Mouse (Mus musculus) yolk sac, embryonic 10.5 days (tissue): ENCODE data around the gene Map4k2.

Experiments used
- DNase-seq: peaks from one replicate; pipeline ENCODE4 v3.0.0-alpha.2; 2017; ENCODE audit warnings: low spot score

Gene Map4k2

DNA sequence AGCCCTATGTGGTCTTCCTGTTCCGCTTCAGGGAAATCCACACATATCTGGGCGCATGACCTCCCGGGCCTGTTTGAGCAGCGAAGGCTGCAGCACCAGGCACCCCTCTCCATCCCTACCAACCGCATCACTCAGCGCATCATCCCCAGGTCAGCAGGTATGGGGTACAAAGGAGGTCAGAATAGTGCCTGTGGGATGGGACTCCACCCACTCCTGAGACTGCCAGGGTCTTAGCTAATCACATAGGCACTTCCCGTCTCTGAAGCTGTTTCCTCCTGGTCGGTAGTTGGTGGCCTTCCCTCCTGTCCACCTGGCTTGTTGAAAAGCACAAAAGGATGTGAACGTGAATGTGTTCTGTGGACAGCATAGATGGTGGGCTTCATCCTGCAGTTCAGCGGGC, 5.7 kb downstream of the Map4k2 start:
- DNase-seq, result no peak

DNA sequence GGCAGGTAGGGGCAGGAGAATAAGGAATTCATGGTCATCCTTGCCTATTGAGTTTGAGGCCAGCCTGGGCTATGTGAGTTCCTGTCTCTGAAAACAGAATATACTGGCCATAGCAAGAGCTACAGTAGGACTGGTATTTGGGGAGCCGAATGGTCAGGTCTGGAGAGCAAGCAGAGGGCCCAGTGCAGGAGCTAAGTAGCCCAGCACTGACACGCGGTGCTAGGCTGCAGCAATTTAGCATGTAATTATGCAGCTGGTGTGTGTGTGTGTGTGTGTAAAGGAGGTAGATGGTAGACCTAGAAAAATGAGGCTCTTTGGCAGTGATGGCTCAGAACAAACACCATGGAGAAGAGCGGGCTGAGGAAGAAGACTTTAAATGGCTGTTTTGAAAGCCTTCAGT, 6.7 kb downstream of the Map4k2 start:
- DNase-seq, result no peak

DNA sequence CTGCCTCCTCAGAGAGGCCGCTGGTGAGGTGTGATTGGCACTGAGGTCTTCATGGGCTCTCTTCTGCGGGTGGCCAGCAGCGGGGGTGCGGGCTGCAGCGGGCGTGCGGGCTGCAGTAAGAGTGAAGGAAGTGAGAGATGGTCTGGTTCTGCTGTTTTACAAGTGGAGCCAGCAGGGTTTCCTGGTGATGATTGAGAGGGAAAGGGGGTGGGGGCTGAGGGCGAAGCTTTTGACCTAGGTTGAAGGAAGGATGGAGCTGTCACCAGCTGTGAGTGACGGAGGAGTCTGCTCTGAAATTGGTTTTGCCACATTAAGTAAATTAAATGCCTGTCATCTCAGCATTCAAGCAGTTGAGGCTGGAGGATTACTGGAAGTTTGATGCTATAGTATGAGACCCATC, 7.8 kb downstream of the Map4k2 start:
- no peak for DNase-seq

DNA sequence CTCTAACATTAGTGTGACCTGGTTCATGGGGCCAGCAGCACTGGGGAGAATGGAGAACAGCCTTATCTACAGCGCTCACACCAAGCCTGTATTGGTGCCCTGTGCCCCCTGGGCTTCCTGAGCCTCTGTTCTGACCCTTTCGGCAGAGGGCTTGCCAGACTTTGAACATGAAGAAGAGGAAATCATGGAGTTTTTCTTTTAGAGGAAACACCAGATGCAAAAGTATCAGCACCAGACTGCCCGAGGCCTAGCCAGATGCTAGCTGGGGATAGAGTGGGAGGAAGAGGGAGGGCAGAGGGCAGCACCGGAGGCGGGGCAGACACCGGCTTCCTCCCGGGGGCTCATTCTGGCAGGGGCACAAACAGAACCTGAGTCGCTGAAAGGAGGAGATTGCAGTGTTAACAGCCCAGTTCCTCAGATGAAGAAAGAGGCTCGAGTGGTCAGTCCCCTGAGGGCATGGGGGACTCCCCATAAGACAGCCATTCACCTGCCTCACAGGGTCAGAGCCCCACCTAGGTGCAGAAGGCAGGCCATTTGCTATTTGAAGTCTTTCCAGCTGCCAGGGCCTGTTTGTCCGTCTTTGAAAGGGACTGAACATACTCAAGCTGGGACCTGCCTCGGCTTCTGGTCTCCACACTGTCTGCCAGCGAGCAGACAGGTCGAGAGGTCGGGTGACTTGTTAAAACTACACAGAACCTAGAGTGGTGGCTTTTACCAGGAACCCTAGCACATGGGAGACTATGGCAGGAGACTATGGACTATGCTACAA, 8.5 kb downstream of the Map4k2 start:
- DNase-seq, result no peak

DNA sequence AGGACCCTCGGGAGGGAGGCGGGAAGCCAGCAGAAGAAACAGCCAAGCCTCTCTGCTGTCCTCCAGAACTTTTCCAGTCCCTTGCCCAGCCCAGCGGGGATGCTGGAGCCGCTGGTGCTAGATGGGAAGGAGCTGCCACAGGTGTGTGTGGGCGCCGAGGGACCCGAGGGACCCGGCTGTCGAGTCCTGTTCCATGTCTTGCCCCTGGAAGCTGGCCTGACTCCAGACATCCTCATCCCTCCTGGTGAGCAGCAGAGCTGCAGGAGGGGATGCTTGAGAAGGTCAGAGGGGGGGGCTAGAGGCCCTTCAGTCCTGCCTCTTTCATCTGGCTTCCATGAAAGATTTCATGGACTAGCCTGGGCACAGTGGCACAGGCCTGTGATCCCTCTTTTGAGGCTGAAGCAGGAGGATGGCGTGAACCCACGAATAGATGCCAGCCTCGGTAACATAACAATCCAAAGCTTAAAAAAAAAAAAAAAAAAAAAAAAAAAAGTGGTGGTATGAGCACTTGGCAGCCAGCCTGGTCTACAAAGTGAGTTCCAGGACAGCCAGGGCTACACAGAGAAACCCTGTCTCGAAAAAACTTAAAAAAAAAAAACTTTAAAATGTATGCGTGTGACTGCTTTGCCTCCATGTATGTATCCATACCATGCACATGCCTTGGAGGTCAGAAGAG, 10.6 kb downstream of the Map4k2 start:
- no peak for DNase-seq

DNA sequence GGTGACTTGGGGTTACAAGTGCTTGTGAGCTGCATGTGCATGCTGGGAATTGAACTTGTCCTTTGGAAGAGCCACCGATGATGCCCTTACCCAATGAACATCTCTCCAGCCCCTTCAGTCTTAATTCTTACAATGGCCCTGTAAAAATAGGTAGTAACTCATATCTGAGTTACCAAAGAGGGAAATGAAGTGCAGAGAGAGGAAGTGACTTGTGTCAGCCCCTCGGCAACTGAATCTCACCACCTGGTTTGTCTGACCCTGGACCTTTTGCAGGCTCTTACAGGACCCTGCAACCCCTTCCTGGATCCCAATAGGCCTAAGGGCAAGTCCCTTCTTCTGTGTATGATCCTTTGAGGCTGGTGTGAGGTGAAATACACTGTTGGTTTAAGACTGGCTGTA, 11.2 kb downstream of the Map4k2 start:
- no peak for DNase-seq

DNA sequence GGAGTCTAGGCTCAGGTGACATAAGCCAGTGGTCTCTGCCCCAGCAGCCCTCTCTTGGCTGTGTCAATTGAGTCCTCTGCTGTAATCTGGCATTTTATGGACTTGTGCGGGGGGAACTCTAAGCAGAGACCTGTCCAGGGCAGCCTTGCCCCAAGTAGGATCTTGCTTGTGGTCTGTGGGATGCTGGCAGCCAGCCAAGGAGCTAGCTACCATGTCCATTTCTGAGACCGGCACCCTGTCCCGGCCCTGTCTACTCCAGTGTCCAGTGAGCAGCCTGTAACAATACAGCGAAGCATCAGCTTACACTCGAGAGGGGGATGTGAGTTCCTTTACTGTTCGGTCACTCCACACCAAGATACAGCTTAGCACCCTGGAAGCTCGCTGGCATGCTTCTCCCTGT, 13.1 kb downstream of the Map4k2 start:
- no peak for DNase-seq

DNA sequence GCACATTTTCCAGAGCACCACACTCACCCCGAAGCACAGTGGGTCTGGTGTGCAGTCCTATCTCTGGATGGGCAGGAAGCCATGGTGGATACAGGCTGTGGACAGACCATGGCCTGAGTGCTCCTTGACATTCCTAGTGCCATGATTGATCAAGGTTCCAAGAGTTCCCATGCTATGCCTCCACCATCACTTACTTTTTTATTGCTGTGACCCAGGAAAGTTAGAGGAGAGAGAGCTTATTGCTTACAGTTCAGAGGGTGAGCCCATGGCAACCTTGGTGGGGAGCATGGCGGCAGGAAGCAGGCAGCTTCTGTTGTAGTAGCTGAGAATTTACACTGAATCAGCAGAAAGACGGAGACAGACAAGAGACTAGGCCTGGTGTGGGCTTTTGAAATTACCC, 20.4 kb downstream of the Map4k2 start:
- DNase-seq, result no peak

DNA sequence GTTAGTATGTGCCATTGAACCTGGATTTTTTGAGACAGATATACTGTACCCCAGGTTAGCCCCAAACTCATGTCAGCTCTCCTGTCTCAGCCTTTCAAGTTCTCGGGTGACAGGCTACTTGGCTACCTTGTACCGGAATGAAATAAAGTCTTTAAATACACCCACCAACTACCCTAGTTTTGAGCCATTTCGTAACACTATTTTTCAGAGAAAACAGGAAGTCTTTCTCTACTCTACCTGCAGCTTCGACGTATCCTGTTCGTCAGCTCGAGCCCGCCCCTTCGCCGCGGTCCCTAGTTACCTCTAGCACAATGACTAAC, 22.1 kb downstream of the Map4k2 start:
- no peak for DNase-seq

DNA sequence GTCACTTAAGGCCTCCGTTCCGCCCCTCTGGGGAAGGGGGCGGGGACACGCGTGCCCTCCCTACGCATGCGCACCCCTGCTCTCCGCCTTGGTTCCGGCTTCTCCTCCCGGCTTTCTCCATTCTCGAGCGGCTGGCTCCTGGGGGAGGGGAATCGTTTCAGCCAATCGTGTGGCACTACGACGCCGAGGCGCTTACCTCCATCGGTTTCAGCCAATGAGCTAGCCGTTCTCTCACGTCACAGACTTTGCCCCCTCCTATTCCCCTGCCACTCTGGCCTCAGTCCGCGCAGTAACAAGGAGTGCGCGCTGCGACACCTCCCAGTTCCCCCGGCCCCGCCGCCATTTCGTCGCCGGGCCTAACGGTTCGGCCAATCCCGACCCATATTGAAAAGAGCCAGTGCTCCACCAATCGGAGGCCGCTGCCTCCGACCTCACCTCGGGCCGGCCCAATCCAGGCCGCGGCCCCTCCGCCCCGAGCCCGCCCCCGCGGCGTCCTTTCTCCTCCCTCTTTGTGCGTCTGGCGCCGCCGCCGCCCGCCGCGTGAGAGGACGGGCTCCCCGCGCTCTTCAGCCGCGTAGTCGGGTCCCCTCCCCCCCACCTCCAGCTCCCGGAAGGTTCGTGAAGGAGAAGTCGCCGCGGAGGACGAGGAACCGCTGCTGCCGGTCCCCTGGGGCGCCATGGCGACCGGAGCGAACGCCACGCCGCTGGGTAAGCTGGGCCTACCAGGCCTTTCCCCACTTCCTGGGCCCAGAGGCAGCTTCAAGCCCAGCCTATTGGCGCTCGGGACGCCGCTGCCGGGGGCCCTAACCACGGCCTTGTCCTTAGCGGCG, 22.7 kb downstream of the Map4k2 start, which contains the start of gene Sf1:
TSS of gene Sf1 (plus strand) at position 280 of the 830 bp plus-strand sequence.
- peak; percentile 100 for DNase-seq

DNA sequence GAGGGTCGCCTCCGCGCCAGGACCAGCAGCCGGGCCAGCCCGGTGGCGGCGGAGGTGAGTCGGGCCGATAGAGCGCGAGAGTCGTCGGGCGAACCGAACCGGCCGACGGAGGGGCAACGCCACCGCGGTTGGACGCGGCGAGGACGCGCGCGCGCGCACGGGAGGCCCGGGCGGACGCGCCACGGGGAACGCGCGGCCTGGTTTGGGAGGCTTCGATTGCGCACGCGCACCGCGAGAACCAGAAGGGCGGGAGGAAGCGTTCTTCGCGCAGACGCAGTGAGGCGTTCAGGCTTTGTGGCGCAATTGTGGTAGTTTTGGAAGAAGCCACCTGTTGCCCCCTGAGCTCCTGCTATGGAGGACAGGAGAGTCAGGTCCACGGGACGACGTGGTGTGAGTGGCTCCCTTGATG, 23.4 kb downstream of the Map4k2 start:
- peak; percentile 84 for DNase-seq

DNA sequence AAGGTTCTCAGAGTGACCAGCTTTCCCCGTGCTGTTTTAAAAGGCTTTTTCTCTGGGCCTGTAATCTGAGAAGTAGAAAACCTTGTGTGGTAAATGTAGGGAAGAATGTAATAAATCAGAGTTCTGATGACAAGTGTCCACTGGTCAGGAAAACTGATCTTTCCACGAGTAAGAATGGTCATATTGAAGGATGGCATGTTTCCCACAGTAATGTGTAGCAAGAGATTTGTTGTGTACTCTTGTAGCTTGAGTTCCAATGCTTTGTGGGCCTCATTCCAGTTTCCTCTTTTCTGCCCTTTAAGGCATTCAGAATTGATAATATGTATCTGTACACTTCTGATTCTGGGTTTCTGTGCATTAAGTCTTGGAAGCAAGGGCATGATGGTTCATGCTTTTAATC, 23.9 kb downstream of the Map4k2 start:
- no peak for DNase-seq

DNA sequence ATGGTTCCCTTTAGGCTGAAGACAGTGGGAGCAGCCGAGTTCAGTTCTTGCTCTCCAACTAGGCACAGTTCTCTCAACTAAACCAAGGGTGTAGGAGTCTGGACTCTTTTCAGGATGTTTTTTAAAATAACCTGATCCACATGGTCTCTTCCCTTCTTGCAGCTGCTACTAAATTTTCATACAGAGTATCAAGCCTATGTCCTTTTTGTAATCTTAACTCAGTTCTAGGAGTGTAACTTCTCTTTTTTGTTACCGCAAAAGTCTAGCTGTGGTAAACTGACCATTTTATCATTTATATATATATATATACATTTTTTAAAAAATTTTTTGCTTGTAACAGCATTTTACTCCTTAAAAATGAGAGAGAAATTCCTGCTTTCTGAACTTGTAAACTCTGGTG, 29.2 kb downstream of the Map4k2 start:
- DNase-seq, result no peak

DNA sequence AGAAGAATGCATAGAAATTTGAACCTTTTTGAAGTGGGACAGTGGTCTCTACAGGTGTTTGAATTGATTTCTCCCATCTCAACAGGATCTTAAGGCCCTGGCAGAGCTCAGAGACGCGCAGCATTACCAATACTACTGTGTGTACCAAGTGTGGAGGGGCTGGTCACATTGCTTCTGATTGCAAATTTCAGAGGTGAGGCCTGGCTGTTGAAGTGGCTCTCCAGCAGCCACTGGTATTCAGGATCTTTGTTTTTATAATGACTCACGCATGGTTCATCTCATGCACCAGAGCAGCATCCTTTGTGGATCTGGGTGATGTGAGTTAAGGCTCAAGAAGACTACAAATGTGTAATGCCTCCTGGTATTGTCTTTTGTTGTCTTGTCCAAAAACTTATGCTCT, 31.5 kb downstream of the Map4k2 start:
- DNase-seq, result no peak

DNA sequence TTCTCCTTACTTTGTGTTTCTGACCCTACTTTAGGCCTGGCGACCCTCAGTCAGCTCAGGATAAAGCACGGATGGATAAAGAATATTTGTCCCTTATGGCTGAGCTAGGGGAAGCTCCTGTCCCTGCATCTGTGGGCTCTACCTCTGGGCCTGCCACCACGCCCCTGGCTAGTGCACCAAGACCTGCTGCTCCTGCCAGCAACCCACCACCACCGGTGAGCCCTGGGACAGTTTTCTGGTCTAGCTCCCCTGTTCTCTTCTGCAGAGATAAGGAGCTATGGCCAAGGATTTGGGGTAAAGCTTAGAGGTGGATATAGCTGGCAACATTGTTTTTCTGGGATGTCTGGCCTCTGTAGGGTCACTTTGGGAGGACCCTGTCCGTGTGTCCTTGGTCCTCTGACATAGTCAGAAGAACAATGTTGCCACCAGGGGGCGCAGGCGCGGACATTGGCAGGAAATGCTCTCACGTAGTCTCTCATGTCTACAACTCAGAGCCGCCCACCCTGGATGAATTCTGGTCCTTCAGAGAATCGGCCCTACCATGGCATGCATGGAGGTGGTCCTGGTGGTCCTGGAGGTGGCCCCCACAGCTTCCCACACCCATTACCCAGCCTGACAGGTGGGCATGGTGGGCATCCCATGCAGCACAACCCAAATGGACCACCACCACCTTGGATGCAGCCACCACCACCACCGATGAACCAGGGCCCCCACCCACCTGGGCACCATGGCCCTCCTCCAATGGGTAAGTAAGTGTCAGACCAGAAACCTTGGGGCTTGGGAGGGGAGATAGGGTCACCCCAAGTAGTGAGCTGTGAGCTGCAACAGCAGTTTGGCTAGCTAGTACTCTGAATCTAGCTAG, 32.8 kb downstream of the Map4k2 start:
- no peak for DNase-seq

DNA sequence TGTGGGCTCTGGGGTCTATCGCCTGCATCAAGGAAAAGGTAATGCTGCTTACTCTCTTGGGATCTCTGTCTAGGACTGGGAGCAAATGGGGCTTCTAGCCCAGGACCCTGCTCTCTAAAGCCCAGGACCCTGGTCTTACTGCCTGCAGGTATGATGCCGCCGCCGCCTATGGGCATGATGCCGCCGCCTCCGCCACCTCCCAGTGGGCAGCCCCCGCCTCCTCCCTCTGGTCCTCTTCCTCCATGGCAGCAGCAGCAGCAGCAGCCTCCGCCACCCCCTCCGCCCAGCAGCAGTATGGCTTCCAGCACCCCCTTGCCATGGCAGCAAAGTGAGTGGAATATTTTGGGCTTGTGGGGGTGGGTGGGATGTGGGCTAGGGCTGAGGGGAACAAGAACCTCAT, 33.6 kb downstream of the Map4k2 start:
- DNase-seq, result no peak

DNA sequence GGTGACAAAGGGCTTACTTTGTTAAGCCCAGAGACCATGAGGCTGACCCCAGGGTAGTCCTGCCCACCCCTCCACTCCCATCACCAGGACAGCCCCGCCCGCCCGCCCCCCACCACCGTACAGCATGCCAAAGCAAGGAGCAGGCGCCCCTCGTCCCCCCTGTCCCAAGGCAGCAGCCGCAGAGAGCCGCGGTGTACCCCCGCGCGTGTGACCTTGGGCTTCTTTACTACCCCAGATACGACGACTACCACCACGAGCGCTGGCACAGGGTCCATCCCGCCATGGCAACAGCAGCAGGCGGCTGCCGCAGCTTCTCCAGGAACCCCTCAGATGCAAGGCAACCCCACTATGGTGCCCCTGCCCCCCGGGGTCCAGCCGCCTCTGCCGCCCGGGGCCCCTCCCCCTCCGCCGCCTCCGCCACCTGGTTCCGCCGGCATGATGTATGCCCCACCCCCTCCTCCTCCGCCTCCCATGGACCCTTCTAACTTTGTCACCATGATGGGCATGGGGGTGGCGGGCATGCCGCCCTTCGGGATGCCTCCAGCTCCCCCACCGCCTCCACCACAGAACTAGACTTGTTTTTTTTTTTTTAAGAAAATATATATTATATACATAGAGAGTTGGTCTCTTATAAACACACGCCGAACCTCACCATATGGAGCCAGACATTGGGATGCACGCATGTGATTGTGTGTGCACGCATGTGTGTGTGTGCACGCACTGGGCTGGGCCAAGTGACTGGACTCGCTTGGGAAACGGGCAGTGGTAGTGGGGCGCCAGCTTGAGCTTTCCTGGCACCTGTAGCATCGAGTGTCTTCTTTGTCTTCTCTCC, 34.7 kb downstream of the Map4k2 start:
- no peak for DNase-seq

DNA sequence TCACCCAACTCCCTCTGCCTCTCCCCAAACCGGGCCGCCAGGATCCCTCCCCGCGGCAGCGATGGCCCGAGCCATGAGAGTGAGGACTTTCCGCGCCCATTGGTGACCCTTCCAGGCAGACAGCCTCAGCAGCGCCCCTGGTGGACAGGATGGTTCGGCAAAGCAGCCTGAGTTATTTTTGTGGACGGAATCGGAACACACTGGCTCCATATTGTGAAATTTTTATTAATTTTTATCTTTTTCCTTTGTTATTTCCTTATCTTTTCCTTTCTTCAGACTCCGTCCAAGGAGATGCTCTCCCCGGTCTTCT, 35.3 kb downstream of the Map4k2 start:
- DNase-seq, result no peak

DNA sequence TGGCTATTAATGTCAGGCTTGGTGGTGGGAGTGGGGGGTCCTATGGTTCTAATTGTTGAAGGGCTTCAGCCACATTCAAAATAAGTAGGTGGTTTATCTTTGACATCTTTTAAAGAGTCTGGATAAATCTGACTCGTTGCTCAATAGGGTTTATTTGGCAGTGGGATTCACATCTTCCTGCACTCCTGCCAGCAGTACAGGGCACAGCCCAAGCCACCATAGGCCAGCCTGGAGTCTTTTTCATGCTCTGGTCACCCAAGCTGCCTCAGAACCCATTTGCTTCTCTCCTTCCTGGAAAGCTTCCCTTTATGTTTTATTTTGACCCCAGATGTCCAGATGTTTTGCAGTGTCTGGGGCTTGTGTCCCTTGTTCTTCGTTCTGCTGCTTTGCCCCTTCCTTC, 35.7 kb downstream of the Map4k2 start:
- no peak for DNase-seq

DNA sequence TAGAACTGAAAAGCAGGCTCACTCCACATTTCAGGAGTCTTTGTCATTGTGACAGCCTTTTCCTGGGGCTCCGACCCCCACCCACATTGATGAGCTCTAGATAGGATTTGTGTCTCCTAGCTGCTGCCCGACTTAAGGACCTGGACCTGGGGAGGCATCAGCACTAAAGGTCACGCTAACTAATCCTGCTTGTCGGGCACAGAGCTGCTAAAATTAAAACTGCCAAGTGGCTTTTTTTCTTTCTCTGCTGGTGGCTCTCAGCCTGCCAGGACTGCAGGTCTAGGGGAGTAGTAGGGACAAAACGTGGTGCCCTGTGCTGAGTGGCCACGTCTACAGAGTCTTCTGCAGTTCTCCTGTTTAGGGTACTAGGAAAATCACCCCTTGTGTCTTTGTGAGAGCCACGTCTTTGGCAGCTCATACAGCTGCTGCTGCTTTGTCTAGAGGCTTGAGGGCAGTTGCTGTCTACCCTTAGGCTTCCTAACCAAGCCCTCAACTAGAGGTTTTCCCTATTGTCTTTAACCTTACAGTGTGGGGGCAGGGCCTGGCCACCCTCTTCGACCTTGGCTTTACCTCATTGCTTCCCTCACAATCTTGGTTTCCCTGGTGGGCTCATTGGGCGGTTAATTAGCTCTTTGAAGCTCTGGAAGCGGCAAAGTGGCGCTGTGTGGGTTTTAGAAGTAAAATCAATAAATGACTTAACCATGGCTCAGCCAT, 36.5 kb downstream of the Map4k2 start:
- DNase-seq, result no peak
